Mouse (Mus musculus) 416B (cell line): ENCODE measurements at regions not wholly inside any gene's neighbourhood (a gene's known extent, or its start where the extent isn't known, plus 50 kb on each side); places are given as distances from the start of the nearest gene placed in this dataset.
A peak's percentile ranks its signal among the peaks of the same experiment; 100 is the strongest.

Experiments used
- DNase-seq: peaks from one replicate; pipeline ENCODE4 v3.0.0; 2011; ENCODE audit warnings: low read depth

- DNase-seq, result no peak
Observed at GRCm38 (mm10) chr9:112909311-112910101, 673.8 kb upstream of the Arpp21 start.

- no peak for DNase-seq
Observed at GRCm38 (mm10) chr9:112905955-112906354, 670.2 kb upstream of the Arpp21 start.

- DNase-seq, result no peak
Observed at GRCm38 (mm10) chr9:112864921-112865320, 629.2 kb upstream of the Arpp21 start.

- no peak for DNase-seq
Observed at GRCm38 (mm10) chr9:112861136-112861535, 625.4 kb upstream of the Arpp21 start.

- DNase-seq, result peak; percentile 4
Observed at GRCm38 (mm10) chr9:112860307-112860893, 624.7 kb upstream of the Arpp21 start.

- no peak for DNase-seq
Observed at GRCm38 (mm10) chr9:112841473-112841872, 605.7 kb upstream of the Arpp21 start.

- DNase-seq, result no peak
Observed at GRCm38 (mm10) chr9:112839071-112839793, 603.5 kb upstream of the Arpp21 start.

GRCm38 (mm10) chr9:112837563-112837962 lies 601.8 kb upstream of the Arpp21 start:
- peak; percentile 22 for DNase-seq

- no peak for DNase-seq
Observed at GRCm38 (mm10) chr9:112834441-112835245, 598.9 kb upstream of the Arpp21 start.

GRCm38 (mm10) chr9:112831102-112831501 lies 595.4 kb upstream of the Arpp21 start:
- no peak for DNase-seq

- DNase-seq, result peak; percentile 27
Observed at GRCm38 (mm10) chr9:112828602-112829001, 592.9 kb upstream of the Arpp21 start.

GRCm38 (mm10) chr9:112826592-112826991 lies 590.9 kb upstream of the Arpp21 start:
- no peak for DNase-seq

GRCm38 (mm10) chr9:112821940-112822339 lies 586.2 kb upstream of the Arpp21 start:
- DNase-seq, result no peak

GRCm38 (mm10) chr9:112811946-112812345 lies 576.2 kb upstream of the Arpp21 start:
- DNase-seq, result peak; percentile 4

GRCm38 (mm10) chr9:112799583-112800220 lies 564.0 kb upstream of the Arpp21 start:
- no peak for DNase-seq

GRCm38 (mm10) chr9:112793537-112793936 lies 557.8 kb upstream of the Arpp21 start:
- peak; percentile 43 for DNase-seq

- DNase-seq, result no peak
Observed at GRCm38 (mm10) chr9:112771981-112772380, 536.2 kb upstream of the Arpp21 start.

- DNase-seq, result no peak
Observed at GRCm38 (mm10) chr9:112744616-112745015, 508.9 kb upstream of the Arpp21 start.

- DNase-seq, result no peak
Observed at GRCm38 (mm10) chr9:112743871-112744590, 508.3 kb upstream of the Arpp21 start.

- DNase-seq, result no peak
Observed at GRCm38 (mm10) chr9:112735761-112736160, 500.0 kb upstream of the Arpp21 start.

GRCm38 (mm10) chr9:112725523-112725922 lies 489.8 kb upstream of the Arpp21 start:
- DNase-seq, result no peak
